Mouse (Mus musculus) heart, postnatal 25 days (tissue): ENCODE results near the gene Cerkl. TPM values are rescaled to one million over a fixed set of nuclear protein-coding genes. Genes with fewer than 3 reads are reported as not detected.

Experiments used
- DNase-seq: peaks from one replicate; pipeline ENCODE4 v3.0.0; 2022; ENCODE audit warnings: low spot score
- intact Hi-C: fragments of 180-260 bp; cut with DNase I; formaldehyde crosslinking; loops from one replicate; pipeline ENCODE4 v1.15.1; 2025
- total RNA-seq, 2 experiments: library from RNA; stranded (reverse); gene quantifications; 2 replicates each; pipeline ENCODE4 v1.2.3; 2021

Gene Cerkl
- total RNA-seq, 2 experiments from 2014 or later, result 0.70 to 1.5 TPM

GRCm38 (mm10) chr2:79443861-79444620 lies 12.5 kb downstream of the Cerkl start:
- DNase-seq, result no peak
- intact Hi-C loops, result no loop called here

GRCm38 (mm10) chr2:79443401-79443800 lies 13.2 kb downstream of the Cerkl start:
- DNase-seq, result no peak
- intact Hi-C loops, result no loop called here

GRCm38 (mm10) chr2:79442906-79443305 lies 13.7 kb downstream of the Cerkl start:
- intact Hi-C loops, result no loop called here
- DNase-seq, result no peak

GRCm38 (mm10) chr2:79442227-79442626 lies 14.4 kb downstream of the Cerkl start:
- DNase-seq, result no peak
- intact Hi-C loops, result no loop called here

- DNase-seq, result no peak
- intact Hi-C loops, result no loop called here
Measured at GRCm38 (mm10) chr2:79430061-79430460, 26.5 kb downstream of the Cerkl start.

GRCm38 (mm10) chr2:79429650-79430049 lies 26.9 kb downstream of the Cerkl start:
- intact Hi-C loops, result no loop called here
- DNase-seq, result no peak

GRCm38 (mm10) chr2:79429108-79429507 lies 27.5 kb downstream of the Cerkl start:
- intact Hi-C loops, result no loop called here
- DNase-seq, result no peak

GRCm38 (mm10) chr2:79428569-79429104 lies 27.9 kb downstream of the Cerkl start:
- intact Hi-C loops, result no loop called here
- no peak for DNase-seq

GRCm38 (mm10) chr2:79428022-79428421 lies 28.6 kb downstream of the Cerkl start:
- intact Hi-C loops, result no loop called here
- DNase-seq, result no peak

GRCm38 (mm10) chr2:79421696-79422095 lies 34.9 kb downstream of the Cerkl start:
- intact Hi-C loops, result no loop called here
- DNase-seq, result no peak

- DNase-seq, result no peak
- intact Hi-C loops, result no loop called here
Measured at GRCm38 (mm10) chr2:79414505-79414904, 42.1 kb downstream of the Cerkl start.

GRCm38 (mm10) chr2:79410903-79411255 lies 45.7 kb downstream of the Cerkl start:
- no peak for DNase-seq
- intact Hi-C loops, result no loop called here

GRCm38 (mm10) chr2:79410247-79410902 lies 46.2 kb downstream of the Cerkl start:
- intact Hi-C loops, result no loop called here

GRCm38 (mm10) chr2:79405661-79406405 lies 50.8 kb downstream of the Cerkl start:
- intact Hi-C loops, result no loop called here
- no peak for DNase-seq

More at GRCm38 (mm10) chr2:79410247-79410902, 46.2 kb downstream of the Cerkl start:
- no peak for DNase-seq

- intact Hi-C loops, result no loop called here
- no peak for DNase-seq
Measured at GRCm38 (mm10) chr2:79400045-79400444, 56.5 kb downstream of the Cerkl start.

GRCm38 (mm10) chr2:79399234-79400000 lies 57.2 kb downstream of the Cerkl start:
- intact Hi-C loops, result no loop called here

GRCm38 (mm10) chr2:79398831-79399230 lies 57.8 kb downstream of the Cerkl start:
- intact Hi-C loops, result no loop called here
- DNase-seq, result no peak

More at GRCm38 (mm10) chr2:79399234-79400000, 57.2 kb downstream of the Cerkl start:
- no peak for DNase-seq

GRCm38 (mm10) chr2:79398343-79398742 lies 58.2 kb downstream of the Cerkl start:
- intact Hi-C loops, result no loop called here
- no peak for DNase-seq

GRCm38 (mm10) chr2:79397107-79397506 lies 59.5 kb downstream of the Cerkl start:
- no peak for DNase-seq
- intact Hi-C loops, result no loop called here
